Mouse (Mus musculus) midbrain, embryonic 15.5 days (tissue): Measurements from ENCODE around the gene Capn2. TPM values are rescaled to one million over a fixed set of nuclear protein-coding genes. Genes with fewer than 3 reads are reported as not detected.
A peak's percentile ranks its signal among the peaks of the same experiment; 100 is the strongest.

Experiments used
- ATAC-seq: fragments of 200-750 bp; cut with Nextera tagmentation; replicated peaks from 2 replicates; pipeline ENCODE4 v1.8.0; 2017; ENCODE audit warnings: moderate TSS enrichment
- H3K27ac ChIP-seq: fragments of 300-500 bp; sonication (generic); 2 replicates; pipeline ENCODE4 v1.5.1; 2015; ENCODE audit warnings: mild to moderate bottlenecking, inconsistent platforms
- H3K27me3 ChIP-seq: fragments of 300-500 bp; sonication (generic); replicated peaks from 2 replicates; pipeline ENCODE4 v1.6.1; 2015; ENCODE audit warnings: inconsistent platforms
- H3K36me3 ChIP-seq: fragments of 300-500 bp; sonication (generic); replicated peaks from 2 replicates; pipeline ENCODE4 v1.6.1; 2015; ENCODE audit warnings: inconsistent platforms
- H3K4me1 ChIP-seq: fragments of 300-500 bp; sonication (generic); 2 replicates; pipeline ENCODE4 v1.6.1; 2015; ENCODE audit warnings: inconsistent platforms
- H3K4me2 ChIP-seq: fragments of 300-500 bp; sonication (generic); 2 replicates; pipeline ENCODE4 v1.6.1; 2015; ENCODE audit warnings: inconsistent platforms, mild to moderate bottlenecking, moderate library complexity
- H3K4me3 ChIP-seq: fragments of 300-500 bp; sonication (generic); 2 replicates; pipeline ENCODE4 v1.5.1; 2015; ENCODE audit warnings: mild to moderate bottlenecking, inconsistent platforms
- H3K9ac ChIP-seq: fragments of 300-500 bp; sonication (generic); 2 replicates; pipeline ENCODE4 v1.6.1; 2015; ENCODE audit warnings: mild to moderate bottlenecking, inconsistent platforms
- H3K9me3 ChIP-seq: fragments of 300-500 bp; sonication (generic); 2 replicates; pipeline ENCODE4 v1.6.1; 2016; ENCODE audit warnings: inconsistent platforms
- WGBS: fragments of 180-500 bp; shearing (Covaris S2); methylation state at CpG from one replicate; pipeline ENCODE4 v1.1.7; 2015; ENCODE audit warnings: mixed read lengths; 5-methylcytosine and 5-hydroxymethylcytosine counted together
- polyA plus RNA-seq: library from polyadenylated mRNA; unstranded; fragments of >200 nt; fragmentation: Nextera tagmentation; extraction: Ambion mirVana; gene quantifications from 2 replicates; pipeline ENCODE4 v1.2.1, GENCODE M21; 2015

Capn2 gene
- polyA plus RNA-seq, 1 experiment from 2014 or later, result 86.2 TPM

GRCm38 (mm10) chr1:182520091-182520937 is 2.9 kb upstream of the Capn2 start:
- Histone ChIP-seq H3K4me1 (peaks cover 15% of the 10 kb centered on the region), H3K36me3 (no peaks in the 10 kb centered on the region), H3K4me3 (no peak overlapping the region), H3K4me2 (no peak overlapping the region), H3K9ac (no peak overlapping the region), H3K27ac (no peak overlapping the region), H3K9me3 (no peaks in the 10 kb centered on the region), H3K27me3 (peaks cover 7% of the 10 kb centered on the region)
- no peak for ATAC-seq
- WGBS, result 26% methylated on average over 14 of the region's 14 CpGs

- no peak overlapping the region for H3K4me3 ChIP-seq
- peaks cover 20% of the 10 kb centered on the region for H3K4me1 ChIP-seq
- 75% methylated on average over 5 of the region's 5 CpGs for WGBS
- H3K27me3 ChIP-seq, result peaks cover 7% of the 10 kb centered on the region
- no peak overlapping the region for H3K4me2 ChIP-seq
- H3K9ac ChIP-seq, result no peak overlapping the region
- no peaks in the 10 kb centered on the region for H3K9me3 ChIP-seq
- ATAC-seq, result no peak
- H3K36me3 ChIP-seq, result no peaks in the 10 kb centered on the region
- H3K27ac ChIP-seq, result no peak overlapping the region
These were observed 1.9 kb upstream of the Capn2 start for GRCm38 (mm10) chr1:182519341-182519740.

GRCm38 (mm10) chr1:182518811-182519210 is 1.4 kb upstream of the Capn2 start:
- Histone ChIP-seq H3K4me2 (no peak overlapping the region), H3K4me3 (no peak overlapping the region), H3K36me3 (no peaks in the 10 kb centered on the region), H3K9me3 (no peaks in the 10 kb centered on the region), H3K9ac (no peak overlapping the region), H3K27ac (no peak overlapping the region), H3K27me3 (peaks cover 7% of the 10 kb centered on the region), H3K4me1 (peaks cover 20% of the 10 kb centered on the region)
- ATAC-seq, result no peak
- WGBS, result 93% methylated on average over 6 of the region's 6 CpGs

GRCm38 (mm10) chr1:182518143-182518680 is 804 bp upstream of the Capn2 start:
- Histone ChIP-seq H3K4me1 (peaks cover 20% of the 10 kb centered on the region), H3K27ac (no peak overlapping the region), H3K36me3 (no peaks in the 10 kb centered on the region), H3K27me3 (peaks cover 7% of the 10 kb centered on the region), H3K4me3 (no peak overlapping the region), H3K9ac (no peak overlapping the region), H3K9me3 (no peaks in the 10 kb centered on the region), H3K4me2 (no peak overlapping the region)
- no peak for ATAC-seq
- 53% methylated on average over 10 of the region's 10 CpGs for WGBS

GRCm38 (mm10) chr1:182517677-182518011 is 236 bp upstream of the Capn2 start:
- Histone ChIP-seq H3K4me1 (peaks cover 20% of the 10 kb centered on the region), H3K27ac (peak overlapping the region; percentile 87), H3K27me3 (peaks cover 7% of the 10 kb centered on the region), H3K4me3 (peak overlapping the region; percentile 81), H3K9me3 (no peaks in the 10 kb centered on the region), H3K4me2 (peak overlapping the region; percentile 82), H3K9ac (peak overlapping the region; percentile 87), H3K36me3 (no peaks in the 10 kb centered on the region)
- 2% methylated on average over 10 of the region's 10 CpGs for WGBS
- peak; percentile 57 for ATAC-seq

GRCm38 (mm10) chr1:182514803-182515590 is 2.4 kb downstream of the Capn2 start:
- peaks cover 21% of the 10 kb centered on the region; the same call in 1 of the 2 replicates for H3K36me3 ChIP-seq
- no peak overlapping the region for H3K27ac ChIP-seq
- peaks cover 20% of the 10 kb centered on the region for H3K4me1 ChIP-seq
- no peak overlapping the region for H3K9ac ChIP-seq
- no peak for ATAC-seq
- H3K4me3 ChIP-seq, result no peak overlapping the region
- no peak overlapping the region for H3K4me2 ChIP-seq
- peaks cover 7% of the 10 kb centered on the region for H3K27me3 ChIP-seq
- no peaks in the 10 kb centered on the region for H3K9me3 ChIP-seq
- WGBS, result 86% methylated on average over 10 of the region's 10 CpGs

GRCm38 (mm10) chr1:182513714-182514113 is 3.7 kb downstream of the Capn2 start:
- WGBS, result 94% methylated on average over 5 of the region's 5 CpGs

GRCm38 (mm10) chr1:182512901-182513410 is 4.5 kb downstream of the Capn2 start:
- H3K9ac ChIP-seq, result no peak overlapping the region
- H3K4me2 ChIP-seq, result no peak overlapping the region
- H3K4me3 ChIP-seq, result no peak overlapping the region
- WGBS, result 93% methylated on average over 5 of the region's 5 CpGs
- no peak overlapping the region for H3K27ac ChIP-seq
- ATAC-seq, result no peak
- no peaks in the 10 kb centered on the region for H3K27me3 ChIP-seq
- peaks cover 20% of the 10 kb centered on the region for H3K4me1 ChIP-seq
- no peaks in the 10 kb centered on the region for H3K9me3 ChIP-seq
- peaks cover 21% of the 10 kb centered on the region; the same call in 1 of the 2 replicates for H3K36me3 ChIP-seq

More at GRCm38 (mm10) chr1:182513714-182514113, 3.7 kb downstream of the Capn2 start:
- Histone ChIP-seq H3K4me2 (no peak overlapping the region), H3K27me3 (no peaks in the 10 kb centered on the region; the same call in 1 of the 2 replicates), H3K4me1 (peaks cover 20% of the 10 kb centered on the region), H3K4me3 (no peak overlapping the region), H3K27ac (no peak overlapping the region), H3K9ac (no peak overlapping the region), H3K9me3 (no peaks in the 10 kb centered on the region), H3K36me3 (peaks cover 21% of the 10 kb centered on the region; the same call in 1 of the 2 replicates)
- no peak for ATAC-seq

- H3K4me2 ChIP-seq, result no peak overlapping the region
- WGBS, result 70% methylated on average over 8 of the region's 8 CpGs
- peaks cover 16% of the 10 kb centered on the region for H3K4me1 ChIP-seq
- no peak overlapping the region for H3K27ac ChIP-seq
- no peaks in the 10 kb centered on the region for H3K9me3 ChIP-seq
- H3K9ac ChIP-seq, result no peak overlapping the region
- H3K4me3 ChIP-seq, result no peak overlapping the region
- ATAC-seq, result no peak
- H3K27me3 ChIP-seq, result no peaks in the 10 kb centered on the region
- H3K36me3 ChIP-seq, result peaks cover 21% of the 10 kb centered on the region; the same call in 1 of the 2 replicates
These were observed 5.6 kb downstream of the Capn2 start for GRCm38 (mm10) chr1:182511778-182512177.

GRCm38 (mm10) chr1:182511073-182511472 is 6.3 kb downstream of the Capn2 start:
- peaks cover 21% of the 10 kb centered on the region; the same call in 1 of the 2 replicates for H3K36me3 ChIP-seq
- 76% methylated on average over 2 of the region's 2 CpGs for WGBS

GRCm38 (mm10) chr1:182509110-182509797 is 8.2 kb downstream of the Capn2 start:
- Histone ChIP-seq H3K27me3 (no peaks in the 10 kb centered on the region), H3K9ac (no peak overlapping the region), H3K4me3 (no peak overlapping the region), H3K27ac (no peak overlapping the region), H3K4me2 (no peak overlapping the region), H3K36me3 (peaks cover 27% of the 10 kb centered on the region), H3K9me3 (no peaks in the 10 kb centered on the region), H3K4me1 (0 out of 2 replicates have a peak, but pooled peaks cover 3% of the 10 kb centered on the region)
- no peak for ATAC-seq
- WGBS, result 83% methylated on average over 10 of the region's 10 CpGs

More at GRCm38 (mm10) chr1:182511073-182511472, 6.3 kb downstream of the Capn2 start:
- Histone ChIP-seq H3K4me2 (no peak overlapping the region), H3K9me3 (no peaks in the 10 kb centered on the region), H3K4me1 (peaks cover 12% of the 10 kb centered on the region), H3K9ac (no peak overlapping the region), H3K27ac (no peak overlapping the region), H3K27me3 (no peaks in the 10 kb centered on the region), H3K4me3 (no peak overlapping the region)
- no peak for ATAC-seq
